Mouse (Mus musculus): ENCODE measurements around the gene Mlph. TPM values are rescaled to one million over a fixed set of nuclear protein-coding genes. Genes with fewer than 3 reads are reported as not detected.

The Mlph gene
- polyA plus RNA-seq, 1 experiment from 2014 or later: not detected

DNA sequence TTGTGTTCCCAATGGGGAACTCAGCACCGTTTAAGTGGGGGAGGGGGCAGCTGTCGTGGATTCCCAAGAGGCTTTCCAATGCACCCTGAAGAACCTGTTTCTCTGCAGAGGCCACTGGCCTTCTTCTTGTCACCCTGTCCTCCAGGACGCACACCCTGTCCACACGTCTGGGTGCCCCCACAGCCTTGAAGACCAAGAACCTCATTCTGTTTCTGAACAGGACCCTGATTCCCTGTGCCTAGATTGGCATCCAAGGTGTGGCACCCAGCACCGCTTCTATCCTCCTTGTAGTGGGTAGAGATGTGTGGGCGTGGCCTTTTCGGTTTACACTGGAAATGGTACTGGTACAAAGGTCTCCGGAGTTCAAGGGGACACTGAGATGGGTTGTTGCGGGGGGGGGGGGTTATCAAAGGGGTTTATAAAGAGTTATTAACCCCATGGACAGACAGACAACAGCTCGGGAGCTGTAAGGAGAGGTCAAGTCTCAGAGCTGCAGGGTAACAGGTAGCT, 55.1 kb downstream of the Mlph start:
- H3K27me3 ChIP-seq: no peaks in the 10 kb centered on the region
- no peak for ATAC-seq (ENCODE audit: insufficient read depth)
- H3K9me3 ChIP-seq (replicated peaks): no peaks in the 10 kb centered on the region
- H3K9ac ChIP-seq: no peak overlapping the region
- no peak overlapping the region for H3K4me3 ChIP-seq (replicated peaks)
- WGBS (ENCODE audit: insufficient replicate concordance): 61% methylated on average over 10 of the region's 10 CpGs
- H3K4me2 ChIP-seq: peak overlapping the region; percentile 43
- H3K27ac ChIP-seq (replicated peaks): no peak overlapping the region
- H3K36me3 ChIP-seq (replicated peaks): no peaks in the 10 kb centered on the region
- peaks cover 7% of the 10 kb centered on the region; the same call in 1 of the 2 replicates for H3K4me1 ChIP-seq (replicated peaks)

DNA sequence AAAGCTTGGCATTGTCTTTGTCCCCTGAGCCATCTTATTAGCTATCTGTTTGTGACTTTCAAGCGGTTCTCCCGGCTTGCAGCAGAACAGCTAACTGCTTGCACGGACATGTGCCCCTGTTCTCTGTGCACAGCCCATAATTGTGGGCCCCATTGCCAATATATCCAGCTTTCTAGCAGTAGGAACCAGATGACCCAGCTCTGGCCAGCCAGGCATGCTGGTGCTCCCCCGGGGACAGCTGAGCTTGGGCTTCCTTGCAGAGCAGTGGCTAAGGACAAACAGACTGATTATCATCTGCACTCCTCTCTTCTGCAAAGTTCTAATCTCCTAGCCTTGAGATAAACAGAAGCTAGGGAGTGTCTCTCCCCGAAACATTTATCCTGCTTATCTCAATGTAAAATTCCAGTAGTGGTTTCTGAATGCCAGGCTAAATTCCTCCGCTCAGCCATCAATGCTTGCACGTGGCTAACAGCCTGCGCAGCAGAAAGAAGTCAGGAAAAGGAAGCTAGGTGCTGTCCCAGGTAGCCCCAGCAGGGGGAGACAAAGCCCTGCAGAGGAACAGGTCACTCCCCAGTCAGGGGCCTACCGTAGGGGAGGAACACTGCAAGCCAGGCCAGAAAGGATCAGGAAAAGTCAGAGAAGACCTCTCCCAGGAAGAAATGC, 58.2 kb downstream of the Mlph start:
- WGBS (ENCODE audit: insufficient replicate concordance): 23% methylated on average over 9 of the region's 9 CpGs
- H3K27me3 ChIP-seq: no peaks in the 10 kb centered on the region
- ATAC-seq (ENCODE audit: insufficient read depth): no peak
- no peaks in the 10 kb centered on the region for H3K9me3 ChIP-seq (replicated peaks)
- H3K4me1 ChIP-seq (replicated peaks): peaks cover 7% of the 10 kb centered on the region; the same call in 1 of the 2 replicates
- H3K9ac ChIP-seq: no peak overlapping the region
- H3K27ac ChIP-seq (replicated peaks): no peak overlapping the region
- H3K4me3 ChIP-seq (replicated peaks): no peak overlapping the region
- H3K4me2 ChIP-seq: no peak overlapping the region
- H3K36me3 ChIP-seq (replicated peaks): no peaks in the 10 kb centered on the region

DNA sequence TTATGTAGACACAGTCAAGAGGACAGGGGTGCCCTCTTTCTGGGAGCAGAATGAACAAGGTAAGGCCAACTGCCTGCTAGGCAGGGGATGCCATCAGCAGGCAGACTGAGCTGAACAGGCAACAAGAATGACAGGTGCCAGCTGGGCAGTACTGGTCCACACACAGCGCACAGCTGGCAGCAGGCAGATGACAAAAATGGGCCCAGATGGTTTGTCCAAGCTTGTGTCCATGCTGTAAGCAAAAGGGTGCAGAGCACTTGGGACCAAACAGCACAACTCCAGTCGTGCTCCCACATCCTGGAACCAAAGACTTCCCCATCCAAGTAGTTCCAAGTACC, 58.7 kb downstream of the Mlph start:
- no peak overlapping the region for H3K4me2 ChIP-seq
- WGBS (ENCODE audit: insufficient replicate concordance): 60% methylated on average over 2 of the region's 2 CpGs
- no peaks in the 10 kb centered on the region for H3K27me3 ChIP-seq
- no peak for ATAC-seq (ENCODE audit: insufficient read depth)
- no peaks in the 10 kb centered on the region for H3K9me3 ChIP-seq (replicated peaks)
- H3K9ac ChIP-seq: no peak overlapping the region
- H3K36me3 ChIP-seq (replicated peaks): no peaks in the 10 kb centered on the region
- H3K4me1 ChIP-seq (replicated peaks): peaks cover 7% of the 10 kb centered on the region; the same call in 1 of the 2 replicates
- no peak overlapping the region for H3K4me3 ChIP-seq (replicated peaks)
- H3K27ac ChIP-seq (replicated peaks): no peak overlapping the region

- Histone ChIP-seq H3K4me2 (no peak overlapping the region), H3K27me3 (no peaks in the 10 kb centered on the region), H3K36me3 (replicated peaks) (no peaks in the 10 kb centered on the region), H3K9me3 (replicated peaks) (no peaks in the 10 kb centered on the region), H3K4me1 (replicated peaks) (peaks cover 2% of the 10 kb centered on the region; the same call in 1 of the 2 replicates), H3K27ac (replicated peaks) (no peak overlapping the region), H3K4me3 (replicated peaks) (no peak overlapping the region), H3K9ac (no peak overlapping the region)
- WGBS (ENCODE audit: insufficient replicate concordance): 13% methylated on average over 12 of the region's 12 CpGs
- peak; percentile 31; the same call in 1 of the 2 replicates for ATAC-seq (ENCODE audit: insufficient read depth)
Measured at GRCm38 (mm10) chr1:90974906-90975649, 60.2 kb downstream of the Mlph start.

- Histone ChIP-seq H3K4me3 (replicated peaks) (no peak overlapping the region), H3K27ac (replicated peaks) (no peak overlapping the region), H3K4me2 (no peak overlapping the region), H3K27me3 (no peaks in the 10 kb centered on the region), H3K36me3 (replicated peaks) (no peaks in the 10 kb centered on the region), H3K9me3 (replicated peaks) (no peaks in the 10 kb centered on the region), H3K4me1 (replicated peaks) (no peaks in the 10 kb centered on the region), H3K9ac (no peak overlapping the region)
- no peak for ATAC-seq (ENCODE audit: insufficient read depth)
- 74% methylated on average over 4 of the region's 4 CpGs for WGBS (ENCODE audit: insufficient replicate concordance)
Measured at GRCm38 (mm10) chr1:90975960-90976359, 61.1 kb downstream of the Mlph start.

GRCm38 (mm10) chr1:90980638-90981330, 65.9 kb downstream of the Mlph start:
- H3K9ac ChIP-seq: no peak overlapping the region

GRCm38 (mm10) chr1:90981346-90981745, 66.5 kb downstream of the Mlph start:
- H3K4me1 ChIP-seq (replicated peaks): no peaks in the 10 kb centered on the region
- no peaks in the 10 kb centered on the region for H3K36me3 ChIP-seq (replicated peaks)
- WGBS (ENCODE audit: insufficient replicate concordance): 48% methylated on average over 3 of the region's 3 CpGs
- no peak overlapping the region for H3K4me3 ChIP-seq (replicated peaks)
- H3K9ac ChIP-seq: no peak overlapping the region
- no peak overlapping the region for H3K4me2 ChIP-seq
- H3K9me3 ChIP-seq (replicated peaks): no peaks in the 10 kb centered on the region
- no peak for ATAC-seq (ENCODE audit: insufficient read depth)
- H3K27me3 ChIP-seq: no peaks in the 10 kb centered on the region
- no peak overlapping the region for H3K27ac ChIP-seq (replicated peaks)

More at GRCm38 (mm10) chr1:90980638-90981330, 65.9 kb downstream of the Mlph start:
- Histone ChIP-seq H3K9me3 (replicated peaks) (no peaks in the 10 kb centered on the region), H3K27ac (replicated peaks) (no peak overlapping the region), H3K36me3 (replicated peaks) (no peaks in the 10 kb centered on the region), H3K27me3 (no peaks in the 10 kb centered on the region), H3K4me2 (no peak overlapping the region), H3K4me1 (replicated peaks) (no peaks in the 10 kb centered on the region), H3K4me3 (replicated peaks) (no peak overlapping the region)
- ATAC-seq (ENCODE audit: insufficient read depth): no peak
- WGBS (ENCODE audit: insufficient replicate concordance): 58% methylated on average over 10 of the region's 10 CpGs

DNA sequence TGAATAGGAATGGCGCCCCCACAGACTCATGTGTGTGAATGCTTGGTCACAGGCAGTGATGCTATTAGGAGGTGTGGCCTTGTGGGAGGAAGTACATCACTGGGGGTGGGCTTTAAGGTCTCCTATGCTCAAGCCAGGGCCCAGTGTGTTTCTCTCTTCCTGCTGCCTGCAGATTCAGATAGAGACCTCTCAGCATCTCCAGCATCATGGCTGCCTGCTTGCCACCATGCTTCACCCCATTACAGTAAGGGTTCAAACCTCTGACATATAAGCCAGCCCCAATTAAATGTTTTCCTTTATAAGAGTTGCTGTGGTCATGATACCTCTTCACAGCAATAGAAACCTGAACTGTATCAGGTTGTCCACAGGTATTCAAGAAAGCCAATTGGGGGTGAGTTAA, 81.0 kb downstream of the Mlph start:
- WGBS (ENCODE audit: insufficient replicate concordance): 69% methylated on average over 1 of the region's 1 CpGs
- no peak overlapping the region for H3K9ac ChIP-seq
- H3K36me3 ChIP-seq (replicated peaks): no peaks in the 10 kb centered on the region
- no peak for ATAC-seq (ENCODE audit: insufficient read depth)
- H3K9me3 ChIP-seq (replicated peaks): no peaks in the 10 kb centered on the region
- peaks cover 13% of the 10 kb centered on the region for H3K4me1 ChIP-seq (replicated peaks)
- H3K27ac ChIP-seq (replicated peaks): no peak overlapping the region
- H3K27me3 ChIP-seq: peaks cover 37% of the 10 kb centered on the region
- no peak overlapping the region for H3K4me3 ChIP-seq (replicated peaks)
- H3K4me2 ChIP-seq: no peak overlapping the region

DNA sequence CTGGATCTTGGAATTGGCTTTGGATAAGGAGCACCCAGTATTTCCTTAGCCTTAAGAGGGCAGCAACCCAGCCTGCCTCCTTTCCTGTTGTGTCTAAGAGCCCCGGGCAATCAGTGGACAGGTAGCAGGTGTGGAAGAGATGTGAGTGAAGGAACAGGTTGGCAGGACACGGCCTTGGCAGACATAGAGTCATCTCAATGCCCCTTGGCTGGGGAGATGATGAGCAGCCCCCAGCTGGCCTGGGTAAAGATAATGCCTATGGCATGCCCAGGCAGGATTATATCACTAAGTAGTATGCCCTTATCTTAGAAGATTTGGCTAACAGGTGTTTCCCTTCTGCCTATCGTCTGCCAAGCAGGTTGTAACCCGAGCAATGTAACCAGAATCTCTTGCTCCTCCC, 82.3 kb downstream of the Mlph start:
- Histone ChIP-seq H3K36me3 (replicated peaks) (no peaks in the 10 kb centered on the region), H3K9me3 (replicated peaks) (no peaks in the 10 kb centered on the region), H3K27me3 (peaks cover 37% of the 10 kb centered on the region), H3K4me3 (replicated peaks) (no peak overlapping the region), H3K27ac (replicated peaks) (no peak overlapping the region), H3K9ac (no peak overlapping the region), H3K4me2 (no peak overlapping the region), H3K4me1 (replicated peaks) (peaks cover 13% of the 10 kb centered on the region)
- WGBS (ENCODE audit: insufficient replicate concordance): 37% methylated on average over 4 of the region's 4 CpGs
- no peak for ATAC-seq (ENCODE audit: insufficient read depth)

GRCm38 (mm10) chr1:90997641-90998040, 82.8 kb downstream of the Mlph start:
- no peak overlapping the region for H3K27ac ChIP-seq (replicated peaks)
- H3K36me3 ChIP-seq (replicated peaks): no peaks in the 10 kb centered on the region
- H3K4me3 ChIP-seq (replicated peaks): no peak overlapping the region
- H3K4me1 ChIP-seq (replicated peaks): peaks cover 13% of the 10 kb centered on the region
- 54% methylated on average over 5 of the region's 5 CpGs for WGBS (ENCODE audit: insufficient replicate concordance)
- H3K4me2 ChIP-seq: no peak overlapping the region
- H3K9ac ChIP-seq: no peak overlapping the region
- peaks cover 37% of the 10 kb centered on the region for H3K27me3 ChIP-seq
- no peak for ATAC-seq (ENCODE audit: insufficient read depth)
- no peaks in the 10 kb centered on the region for H3K9me3 ChIP-seq (replicated peaks)

GRCm38 (mm10) chr1:90998268-90998890, 83.5 kb downstream of the Mlph start, which contains the start of gene Lrrfip1:
TSS of gene Lrrfip1 (plus strand) at chr1:90998737.
- ATAC-seq (ENCODE audit: insufficient read depth): no peak
- no peak within 1 kb of the TSS for H3K27ac ChIP-seq (replicated peaks)
- H3K4me2 ChIP-seq: peak within 1 kb of the TSS; percentile 74
- peaks cover 37% of the 10 kb centered on the region for H3K27me3 ChIP-seq
- H3K9me3 ChIP-seq (replicated peaks): no peaks in the 10 kb centered on the region
- WGBS (ENCODE audit: insufficient replicate concordance): 2% methylated on average over 59 of the region's 59 CpGs
- H3K9ac ChIP-seq: peak within 1 kb of the TSS; percentile 21; the same call in 1 of the 2 replicates
- H3K4me1 ChIP-seq (replicated peaks): peaks cover 13% of the 10 kb centered on the region
- no peaks in the 10 kb centered on the region for H3K36me3 ChIP-seq (replicated peaks)
- peak within 1 kb of the TSS; percentile 60 for H3K4me3 ChIP-seq (replicated peaks)

Data from liver, embryonic 15.5 days (tissue).